Mouse (Mus musculus): Measurements from ENCODE around the gene Dock11. TPM values are rescaled to one million over a fixed set of nuclear protein-coding genes. Genes with fewer than 3 reads are reported as not detected.

Gene Dock11
- polyA plus RNA-seq (2015; fragmentation: Nextera tagmentation; extraction: Ambion mirVana), result 11.2 and 12.4 TPM in 2 replicates

DNA sequence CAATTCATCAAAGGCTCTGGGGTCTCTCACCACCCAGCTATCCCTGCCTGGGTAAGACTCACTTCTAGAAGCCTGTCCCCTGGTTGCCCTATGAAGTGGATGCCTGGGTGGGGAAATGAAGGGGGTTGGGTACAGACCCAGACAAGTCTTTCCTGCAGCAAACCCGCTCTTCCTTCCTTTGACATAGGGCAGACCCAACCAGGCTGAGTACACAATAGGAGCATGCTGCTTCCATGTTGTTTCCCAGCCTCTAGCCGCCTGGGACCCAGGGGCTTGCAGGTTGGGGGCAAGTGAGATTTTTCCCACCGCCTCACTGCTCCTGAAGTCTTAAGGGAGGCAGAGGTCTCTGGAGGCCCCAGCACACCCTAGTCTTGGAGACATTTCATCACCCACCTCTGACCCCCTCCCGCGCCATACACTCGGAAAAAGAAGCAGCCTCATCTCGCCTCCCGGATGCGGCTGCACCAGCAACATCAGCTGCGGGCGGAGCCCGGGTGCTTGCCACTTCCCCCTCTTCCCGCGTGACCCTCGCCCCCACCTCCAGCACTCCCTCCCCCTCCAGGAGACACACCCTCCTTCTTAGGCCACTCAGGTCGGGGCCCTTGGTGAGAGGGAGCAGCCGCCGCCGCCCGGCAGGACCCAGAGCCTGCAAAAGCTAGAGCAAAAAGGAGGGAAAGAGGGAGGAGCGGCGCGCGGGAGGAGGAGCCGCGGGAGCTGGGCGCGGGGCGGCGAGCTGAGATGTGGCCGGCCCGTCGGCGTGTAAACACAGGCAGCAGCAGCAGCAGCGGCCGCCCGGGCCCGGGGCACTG lies at the start of gene Dock11:
Gene Dock11, plus strand, starts transcription at position 746 of the 809 bp plus-strand sequence.
- Histone ChIP-seq H3K27ac (replicated peaks) (peak within 1 kb of the TSS; percentile 81), H3K36me3 (no peaks in the 10 kb centered on the region), H3K4me1 (replicated peaks) (peaks cover 4% of the 10 kb centered on the region; the same call in 1 of the 2 replicates), H3K9me3 (no peaks in the 10 kb centered on the region), H3K9ac (peak within 1 kb of the TSS; percentile 55), H3K27me3 (no peaks in the 10 kb centered on the region), H3K4me3 (peak within 1 kb of the TSS; percentile 63), H3K4me2 (peak within 1 kb of the TSS; percentile 63)
- 17% methylated on average over 32 of the region's 38 CpGs for WGBS
- peak; percentile 81 for ATAC-seq (ENCODE audit: low FRiP score, low read depth)

DNA sequence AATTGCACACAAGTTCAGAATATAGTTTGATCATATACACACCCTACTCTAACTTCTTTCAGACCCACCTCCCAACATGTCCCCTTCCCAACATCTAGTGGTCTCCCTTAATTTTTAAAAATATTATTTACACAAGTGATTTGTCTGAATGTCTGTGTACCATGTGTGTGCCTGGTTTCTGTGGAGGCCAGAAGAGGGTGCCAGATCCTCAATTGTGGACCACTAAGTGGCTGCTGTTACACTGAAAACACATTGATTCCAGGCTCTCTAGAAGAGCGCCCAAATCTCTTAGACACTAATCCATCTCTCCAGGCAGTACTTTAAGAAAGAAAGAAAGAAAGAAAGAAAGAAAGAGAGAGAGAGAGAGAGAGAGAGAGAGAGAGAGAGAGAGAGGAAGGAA lies 8.9 kb upstream of the Dock11 start:
- 46% methylated on average over 1 of the region's 1 CpGs for whole genome bisulfite sequencing
- Histone ChIP-seq H3K9ac (no peak overlapping the region), H3K4me1 (replicated peaks) (no peaks in the 10 kb centered on the region), H3K4me2 (no peak overlapping the region), H3K4me3 (no peak overlapping the region), H3K27me3 (no peaks in the 10 kb centered on the region), H3K9me3 (no peaks in the 10 kb centered on the region), H3K36me3 (no peaks in the 10 kb centered on the region), H3K27ac (replicated peaks) (no peak overlapping the region)
- ATAC-seq (ENCODE audit: low FRiP score, low read depth), result no peak

DNA sequence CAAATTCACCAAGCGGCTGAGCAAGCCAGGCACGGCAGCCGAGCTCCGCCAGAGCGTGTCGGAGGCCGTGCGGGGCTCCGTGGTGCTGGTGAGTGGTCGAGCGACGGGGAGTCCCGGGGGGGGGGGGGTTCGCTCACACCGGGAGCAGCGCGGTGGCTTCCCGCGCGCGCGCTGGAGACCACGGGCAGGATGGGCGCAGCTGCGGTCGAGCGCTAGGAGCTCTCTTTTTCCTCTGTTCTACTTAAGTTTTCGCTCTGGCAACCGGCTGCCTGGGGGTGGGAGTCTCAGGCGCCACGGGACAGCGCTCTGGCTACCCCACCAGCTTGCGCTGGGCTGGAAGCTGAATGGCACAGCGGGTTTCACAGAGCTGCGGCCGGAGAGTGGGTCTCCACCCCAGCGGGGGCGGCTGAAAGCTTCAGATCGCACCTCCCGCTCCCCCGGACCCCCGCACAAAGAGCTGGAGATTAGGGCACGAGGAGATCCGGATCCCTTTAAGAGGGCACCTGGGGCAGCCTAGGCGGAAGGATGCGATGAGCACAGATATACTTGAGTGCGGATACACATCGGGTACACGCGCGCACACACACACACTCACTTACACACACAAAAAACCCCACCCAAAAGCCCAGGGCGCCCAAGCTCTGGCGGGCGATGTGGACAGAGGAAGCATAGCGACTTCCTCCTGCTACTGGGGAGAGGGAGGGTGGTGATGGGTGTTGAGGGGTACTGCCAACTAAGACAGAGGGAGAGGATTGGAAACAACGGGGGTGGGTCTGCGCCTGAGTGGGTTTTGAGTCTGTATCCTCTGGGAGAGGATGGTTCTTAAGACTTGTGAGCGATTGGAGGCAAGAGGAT lies 540 bp downstream of the Dock11 start:
- H3K27me3 ChIP-seq, result no peaks in the 10 kb centered on the region
- ATAC-seq (ENCODE audit: low FRiP score, low read depth), result peak; percentile 78
- H3K27ac ChIP-seq (replicated peaks), result peak overlapping the region; percentile 81
- H3K9me3 ChIP-seq, result no peaks in the 10 kb centered on the region
- H3K9ac ChIP-seq, result peak overlapping the region; percentile 55
- peak overlapping the region; percentile 63 for H3K4me2 ChIP-seq
- H3K4me1 ChIP-seq (replicated peaks), result peaks cover 4% of the 10 kb centered on the region; the same call in 1 of the 2 replicates
- WGBS, result 12% methylated on average over 43 of the region's 58 CpGs
- no peaks in the 10 kb centered on the region for H3K36me3 ChIP-seq
- peak overlapping the region; percentile 63 for H3K4me3 ChIP-seq

DNA sequence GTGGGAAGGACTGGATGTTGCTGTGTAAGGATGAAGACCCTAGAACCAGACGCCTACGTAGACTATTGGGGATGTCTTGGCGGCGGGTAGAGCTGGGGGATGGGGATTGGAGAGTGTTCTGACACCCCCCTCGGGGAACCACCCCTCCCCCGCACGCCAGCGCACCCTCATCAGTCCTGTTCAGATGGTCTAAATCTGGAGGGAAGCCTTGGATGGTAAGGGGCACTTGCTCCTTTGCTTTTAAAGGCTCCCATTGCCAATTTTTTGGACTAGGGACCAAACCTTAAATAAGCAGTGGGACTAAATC lies 1.1 kb downstream of the Dock11 start:
- no peak; the same call in 1 of the 2 replicates for ATAC-seq (ENCODE audit: low FRiP score, low read depth)
- WGBS, result 7% methylated on average over 8 of the region's 8 CpGs
- peaks cover 4% of the 10 kb centered on the region; the same call in 1 of the 2 replicates for H3K4me1 ChIP-seq (replicated peaks)
- H3K27ac ChIP-seq (replicated peaks), result peak overlapping the region; percentile 81
- peak overlapping the region; percentile 63 for H3K4me2 ChIP-seq
- H3K9me3 ChIP-seq, result no peaks in the 10 kb centered on the region
- H3K36me3 ChIP-seq, result no peaks in the 10 kb centered on the region
- H3K9ac ChIP-seq, result peak overlapping the region; percentile 55
- H3K27me3 ChIP-seq, result no peaks in the 10 kb centered on the region
- H3K4me3 ChIP-seq, result peak overlapping the region; percentile 63

DNA sequence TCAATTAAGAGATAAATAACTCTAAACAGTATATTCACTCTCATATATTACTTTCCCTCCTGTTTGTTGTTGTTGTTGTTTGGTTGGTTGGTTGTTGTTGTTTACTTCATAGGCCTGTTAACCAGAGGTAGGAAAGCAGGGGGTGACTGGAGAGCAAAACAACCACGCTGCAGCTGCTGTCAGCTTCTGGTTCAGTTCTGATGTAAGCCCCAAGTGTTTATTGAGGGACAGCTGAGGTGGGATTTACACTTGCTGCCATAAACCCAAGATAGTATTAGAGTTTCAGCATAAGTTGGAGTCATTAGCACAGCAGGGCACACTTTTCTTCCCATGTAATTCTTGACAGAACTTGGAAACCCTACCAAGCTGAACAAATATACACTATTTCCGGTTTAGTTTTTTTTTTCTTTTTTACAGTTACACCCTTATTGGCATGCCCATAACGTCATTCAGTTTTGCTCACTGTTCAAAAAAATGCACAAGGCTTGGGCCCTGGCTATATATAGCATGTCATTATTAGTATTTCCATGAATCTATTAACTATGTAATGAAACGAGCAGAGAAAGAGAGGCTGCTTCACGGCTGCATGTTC lies 3.0 kb downstream of the Dock11 start:
- Histone ChIP-seq H3K27ac (replicated peaks) (no peak overlapping the region), H3K9me3 (no peaks in the 10 kb centered on the region), H3K27me3 (no peaks in the 10 kb centered on the region), H3K9ac (no peak overlapping the region), H3K4me1 (replicated peaks) (peaks cover 4% of the 10 kb centered on the region; the same call in 1 of the 2 replicates), H3K4me3 (no peak overlapping the region), H3K4me2 (no peak overlapping the region), H3K36me3 (no peaks in the 10 kb centered on the region)
- 52% methylated on average over 5 of the region's 5 CpGs for WGBS
- no peak for ATAC-seq (ENCODE audit: low FRiP score, low read depth)

DNA sequence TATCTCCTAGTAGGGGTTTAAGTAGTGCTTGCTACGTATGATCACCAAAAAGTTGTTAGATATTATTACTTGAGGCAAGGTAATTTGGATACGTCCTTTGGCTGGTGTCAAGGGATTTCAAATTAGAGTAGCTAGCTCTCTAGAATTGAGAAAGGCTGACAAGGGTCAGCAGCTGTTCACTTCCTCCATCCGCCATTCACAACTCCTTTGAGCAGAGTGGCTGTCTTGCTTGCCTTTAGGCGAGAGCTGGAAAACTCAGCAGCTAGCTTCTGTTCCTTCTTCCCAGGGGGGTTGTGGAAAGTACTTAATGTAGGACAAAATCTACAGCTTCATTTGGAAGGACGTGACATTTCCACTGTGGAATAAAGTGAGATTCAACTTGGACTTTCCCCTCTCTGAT lies 3.7 kb downstream of the Dock11 start:
- no peaks in the 10 kb centered on the region for H3K36me3 ChIP-seq
- 43% methylated on average over 5 of the region's 5 CpGs for WGBS
- no peak overlapping the region for H3K27ac ChIP-seq (replicated peaks)
- H3K4me3 ChIP-seq, result no peak overlapping the region
- no peaks in the 10 kb centered on the region for H3K9me3 ChIP-seq
- H3K9ac ChIP-seq, result no peak overlapping the region
- no peaks in the 10 kb centered on the region for H3K27me3 ChIP-seq
- no peak for ATAC-seq (ENCODE audit: low FRiP score, low read depth)
- H3K4me2 ChIP-seq, result no peak overlapping the region
- peaks cover 4% of the 10 kb centered on the region; the same call in 1 of the 2 replicates for H3K4me1 ChIP-seq (replicated peaks)

DNA sequence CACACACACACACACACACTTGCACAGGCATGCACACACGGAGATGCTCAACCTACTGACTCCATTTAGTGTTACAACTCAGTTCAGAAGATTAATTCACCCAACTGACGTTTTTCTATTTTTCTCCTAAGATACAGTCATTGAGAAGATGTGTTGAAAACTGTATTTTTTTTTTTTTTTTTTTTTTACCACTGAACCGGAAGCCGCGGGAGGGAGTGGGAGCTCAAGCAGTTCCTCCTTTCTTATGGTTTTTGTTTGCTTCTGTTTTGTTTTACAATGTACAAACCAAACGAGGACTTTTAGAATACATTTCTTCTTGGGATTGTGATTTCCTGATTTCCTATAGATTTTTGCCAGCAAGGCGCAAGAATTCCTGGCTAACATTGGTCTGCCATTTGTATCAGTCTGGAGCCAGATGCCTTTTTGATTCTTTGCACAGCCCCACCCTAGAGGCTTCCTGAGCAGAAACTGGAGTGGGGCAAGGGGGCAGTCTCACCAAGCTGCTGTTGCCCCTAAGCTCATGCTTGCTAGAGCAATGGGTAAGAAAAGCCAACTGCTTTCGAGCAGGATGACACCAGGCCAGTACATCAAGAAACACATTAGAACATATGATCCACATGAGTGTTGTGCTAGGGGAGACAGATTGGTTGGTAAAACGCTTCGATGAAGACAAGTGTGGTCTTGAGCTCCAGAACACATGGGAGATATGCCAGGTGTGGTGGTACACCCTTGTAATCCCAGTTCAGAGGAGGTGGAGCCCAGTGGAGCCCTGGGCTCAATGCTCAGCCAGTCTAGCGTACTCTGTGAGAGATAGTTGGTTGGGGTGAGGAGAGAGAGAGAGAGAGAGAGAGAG lies 9.2 kb downstream of the Dock11 start:
- Histone ChIP-seq H3K36me3 (no peaks in the 10 kb centered on the region), H3K4me2 (no peak overlapping the region), H3K9me3 (no peaks in the 10 kb centered on the region), H3K4me3 (no peak overlapping the region), H3K4me1 (replicated peaks) (no peaks in the 10 kb centered on the region; the same call in 1 of the 2 replicates), H3K27ac (replicated peaks) (no peak overlapping the region), H3K27me3 (no peaks in the 10 kb centered on the region), H3K9ac (no peak overlapping the region)
- WGBS, result 85% methylated on average over 11 of the region's 11 CpGs
- ATAC-seq (ENCODE audit: low FRiP score, low read depth), result no peak

DNA sequence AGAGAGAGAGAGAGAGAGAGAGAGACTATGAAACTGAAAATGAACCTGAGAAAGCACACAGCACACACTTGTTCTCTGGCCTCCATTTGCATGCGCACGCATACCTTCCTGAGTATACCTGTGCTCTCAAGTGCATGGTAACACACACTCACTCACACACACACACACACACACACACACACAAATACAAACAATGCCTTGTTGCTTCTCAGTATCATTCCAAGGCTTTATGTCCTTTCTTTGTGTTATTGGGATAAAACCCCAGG lies 9.8 kb downstream of the Dock11 start:
- H3K4me3 ChIP-seq, result no peak overlapping the region
- no peak for ATAC-seq (ENCODE audit: low FRiP score, low read depth)
- H3K9ac ChIP-seq, result no peak overlapping the region
- no peak overlapping the region for H3K4me2 ChIP-seq
- no peak overlapping the region for H3K27ac ChIP-seq (replicated peaks)
- H3K27me3 ChIP-seq, result no peaks in the 10 kb centered on the region
- no peaks in the 10 kb centered on the region for H3K36me3 ChIP-seq
- 100% methylated on average over 2 of the region's 2 CpGs for WGBS
- no peaks in the 10 kb centered on the region for H3K4me1 ChIP-seq (replicated peaks)
- H3K9me3 ChIP-seq, result no peaks in the 10 kb centered on the region

DNA sequence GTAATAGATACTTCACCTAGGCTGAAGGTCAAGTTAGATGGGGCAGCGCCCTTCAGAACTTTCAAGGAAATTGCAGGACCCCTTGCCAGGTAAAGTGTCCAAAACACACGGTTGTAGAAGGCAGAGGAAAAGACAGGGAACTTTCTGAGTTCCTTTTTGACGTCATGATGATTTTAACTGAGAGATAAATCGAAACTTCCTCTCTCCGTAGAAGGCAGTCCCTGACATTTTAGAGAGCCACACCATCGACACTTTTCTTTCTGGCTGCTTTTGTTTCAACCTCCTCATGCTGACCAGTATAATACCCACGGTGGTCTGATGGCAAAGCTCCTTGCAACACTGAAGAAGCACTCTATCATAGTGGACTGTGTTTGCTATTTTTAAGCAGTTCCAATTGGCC lies 15.7 kb downstream of the Dock11 start:
- no peak overlapping the region for H3K4me2 ChIP-seq
- no peak overlapping the region for H3K4me3 ChIP-seq
- H3K27me3 ChIP-seq, result no peaks in the 10 kb centered on the region
- no peaks in the 10 kb centered on the region for H3K9me3 ChIP-seq
- 74% methylated on average over 7 of the region's 7 CpGs for WGBS
- H3K27ac ChIP-seq (replicated peaks), result no peak overlapping the region
- no peaks in the 10 kb centered on the region for H3K36me3 ChIP-seq
- H3K4me1 ChIP-seq (replicated peaks), result no peaks in the 10 kb centered on the region
- no peak for ATAC-seq (ENCODE audit: low FRiP score, low read depth)
- no peak overlapping the region for H3K9ac ChIP-seq

DNA sequence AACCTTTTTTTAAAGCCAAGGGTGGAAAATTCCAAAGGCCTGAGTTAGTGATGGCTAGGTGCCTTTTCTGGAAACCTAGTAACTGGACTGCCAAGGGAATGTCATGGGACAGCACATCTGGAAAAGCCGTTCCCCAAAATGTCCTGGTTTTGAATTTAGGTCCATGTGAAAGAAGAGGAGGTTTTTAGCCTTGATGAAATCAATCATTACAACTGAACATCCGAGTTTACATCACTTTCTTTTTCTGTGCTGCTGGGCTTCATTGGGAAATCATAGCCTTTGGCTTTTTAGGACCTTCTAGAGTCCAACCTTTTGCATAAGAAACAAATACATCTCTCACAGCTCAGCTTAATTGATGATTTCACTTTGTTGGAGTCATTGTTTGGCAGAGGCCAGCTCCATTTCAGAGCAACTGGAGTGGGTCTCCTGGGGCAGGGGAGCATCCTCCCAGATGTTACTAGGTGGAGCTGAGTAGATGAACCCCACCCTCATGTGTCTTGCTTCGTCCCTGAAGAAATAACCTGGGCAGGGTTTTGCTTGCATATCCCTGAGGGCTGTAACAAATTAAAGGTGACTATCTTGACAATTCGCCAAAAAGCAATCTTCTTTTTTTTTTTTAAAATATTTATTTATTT lies 18.2 kb downstream of the Dock11 start:
- 83% methylated on average over 4 of the region's 4 CpGs for WGBS
- no peak overlapping the region for H3K27ac ChIP-seq (replicated peaks)
- H3K4me1 ChIP-seq (replicated peaks), result no peaks in the 10 kb centered on the region
- no peak overlapping the region for H3K4me3 ChIP-seq
- H3K27me3 ChIP-seq, result no peaks in the 10 kb centered on the region
- H3K36me3 ChIP-seq, result no peaks in the 10 kb centered on the region
- H3K4me2 ChIP-seq, result no peak overlapping the region
- no peaks in the 10 kb centered on the region for H3K9me3 ChIP-seq
- no peak for ATAC-seq (ENCODE audit: low FRiP score, low read depth)
- H3K9ac ChIP-seq, result no peak overlapping the region

DNA sequence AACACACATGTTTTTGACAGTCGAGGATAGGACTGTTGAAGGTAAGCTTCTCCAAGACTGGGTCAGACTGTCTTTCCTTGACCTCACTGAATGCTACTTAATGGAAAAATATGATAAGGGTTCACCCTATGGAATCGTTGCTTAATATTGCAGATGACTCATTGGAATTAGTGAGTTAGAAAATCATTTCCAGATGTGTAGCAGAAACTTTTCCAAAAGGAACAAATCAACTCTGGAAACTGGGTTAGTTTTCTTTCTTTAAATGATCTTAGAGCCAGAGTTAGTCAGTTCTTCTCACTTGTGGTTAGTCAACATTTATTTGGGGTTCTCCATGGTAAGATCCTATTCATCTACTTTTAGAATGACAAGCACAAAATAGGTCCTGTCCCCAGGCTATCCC lies 30.9 kb downstream of the Dock11 start:
- no peaks in the 10 kb centered on the region for H3K27me3 ChIP-seq
- no peaks in the 10 kb centered on the region for H3K4me1 ChIP-seq (replicated peaks)
- 87% methylated on average over 2 of the region's 2 CpGs for WGBS
- H3K9me3 ChIP-seq, result no peaks in the 10 kb centered on the region
- no peak overlapping the region for H3K4me2 ChIP-seq
- H3K27ac ChIP-seq (replicated peaks), result no peak overlapping the region
- H3K9ac ChIP-seq, result no peak overlapping the region
- no peak for ATAC-seq (ENCODE audit: low FRiP score, low read depth)
- H3K4me3 ChIP-seq, result no peak overlapping the region
- no peaks in the 10 kb centered on the region for H3K36me3 ChIP-seq
